Mouse (Mus musculus) heart, adult 18-20 months (tissue): ENCODE data around the gene Psd. TPM values are rescaled to one million over a fixed set of nuclear protein-coding genes. Genes with fewer than 3 reads are reported as not detected.
A peak's percentile ranks its signal among the peaks of the same experiment; 100 is the strongest.

Source experiments
- DNase-seq, 2 experiments: peaks; one replicate each; pipeline ENCODE4 v3.0.0; 2021 to 2022; ENCODE audit warnings: mixed read lengths in 1 of 2
- total RNA-seq, 2 experiments: library from RNA; stranded (reverse); gene quantifications; 2 replicates each; pipeline ENCODE4 v1.2.3; 2021

The Psd gene
- total RNA-seq, 2 experiments from 2014 or later, result 0.51 to 0.60 TPM

DNA sequence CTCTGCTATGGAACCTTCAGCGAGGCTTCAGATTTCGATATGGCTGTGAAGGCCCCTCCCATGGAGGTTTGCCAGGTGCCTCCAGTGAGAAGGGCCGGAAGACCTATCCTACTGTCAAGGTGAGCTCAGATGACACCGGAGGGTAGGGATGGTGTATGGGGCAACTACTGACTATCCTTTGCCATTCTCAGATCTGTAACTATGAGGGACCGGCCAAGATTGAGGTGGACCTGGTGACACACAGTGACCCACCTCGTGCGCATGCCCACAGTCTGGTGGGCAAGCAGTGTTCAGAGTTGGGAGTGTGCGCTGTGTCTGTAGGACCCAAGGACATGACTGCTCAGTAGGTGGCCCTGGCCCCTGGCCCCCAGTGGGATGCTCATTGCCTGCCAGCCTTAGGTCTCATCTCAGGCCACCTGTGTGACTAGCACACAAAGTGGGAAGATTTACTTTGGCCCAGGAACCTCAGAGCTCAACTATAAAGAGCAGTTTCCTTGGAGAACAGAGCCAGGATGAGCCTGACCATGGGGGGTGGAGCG lies 20.1 kb downstream of the Psd start:
- DNase-seq, result no peak

GRCm38 (mm10) chr19:46306268-46306610 lies 20.7 kb downstream of the Psd start:
- no peak for DNase-seq

DNA sequence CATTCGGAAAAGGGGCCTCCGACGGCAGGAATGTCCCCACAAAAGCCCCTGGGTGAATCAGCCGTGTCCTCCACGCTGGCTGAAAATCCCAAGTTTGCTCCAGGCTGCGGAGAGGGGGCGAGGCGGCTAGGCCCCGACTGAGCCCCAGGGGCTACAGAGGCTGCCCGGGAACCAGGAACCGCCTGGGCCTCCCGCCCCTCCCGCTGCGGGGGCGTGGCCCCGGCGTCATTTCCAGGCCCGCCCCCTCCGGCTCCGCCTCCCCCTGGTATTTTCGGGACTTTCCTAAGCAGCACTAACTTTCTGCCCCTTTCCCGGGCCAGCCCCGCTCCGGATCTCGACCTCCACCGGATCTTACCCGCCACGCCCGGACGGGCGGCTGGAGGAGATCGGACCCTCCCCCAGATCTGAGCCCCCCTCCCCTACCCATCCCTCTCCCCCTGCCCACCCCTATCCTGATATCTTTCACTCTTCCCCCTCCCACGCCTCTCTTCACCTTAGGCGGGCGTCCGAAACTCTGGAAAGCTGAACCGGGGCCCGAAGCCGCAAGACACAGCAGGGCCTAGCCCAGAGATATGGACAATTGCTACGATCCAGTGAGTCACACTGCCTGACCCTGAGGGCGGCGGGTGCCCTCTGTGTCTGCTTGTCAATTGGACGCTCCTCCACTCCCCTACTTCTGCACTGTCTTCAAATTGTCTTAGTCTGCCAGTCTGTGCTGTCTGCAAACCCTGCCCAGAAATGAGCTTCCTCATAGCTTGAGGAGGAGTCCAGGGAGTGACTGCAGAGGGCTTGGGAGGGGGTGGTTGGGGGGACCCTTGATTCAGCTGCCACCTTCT lies 21.3 kb downstream of the Psd start:
- DNase-seq, result peak; percentile 92 to 94

- no peak for DNase-seq
Observed at GRCm38 (mm10) chr19:46304908-46305333, 22.0 kb downstream of the Psd start.

DNA sequence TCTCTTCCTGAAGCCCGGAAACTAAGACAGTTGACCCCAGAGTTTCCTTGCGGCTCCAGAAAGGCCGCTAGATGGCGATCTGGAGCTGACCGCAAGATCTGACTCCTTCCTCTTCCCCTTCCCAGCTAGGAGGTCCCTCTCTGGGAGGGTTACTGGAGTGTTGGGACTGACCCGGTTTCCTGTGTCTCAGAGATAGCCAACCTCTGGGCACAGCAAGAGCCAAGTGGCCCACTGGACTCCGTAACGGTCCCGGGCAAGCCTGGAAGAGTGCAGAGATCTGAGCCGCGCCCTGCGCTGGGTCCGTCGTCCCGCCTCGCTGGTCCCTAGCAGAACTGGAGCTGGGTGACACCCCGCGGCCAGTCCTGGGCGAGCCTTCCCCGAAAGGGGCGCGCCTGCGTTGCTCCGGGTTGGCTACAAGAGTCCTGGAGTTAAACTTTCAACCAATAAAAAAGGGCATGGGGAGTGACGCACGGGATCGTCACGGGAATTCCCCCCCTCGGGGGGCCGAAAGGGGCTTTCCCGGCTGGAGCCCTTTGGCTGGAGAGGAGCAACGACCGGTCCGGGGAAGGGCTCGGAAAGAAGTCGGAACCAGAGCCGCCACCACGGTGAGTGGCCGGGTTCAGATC lies 22.6 kb downstream of the Psd start, which contains the start of gene Nfkb2:
Gene Nfkb2 (plus strand): TSS at position 105 of the 626 bp plus-strand sequence.
- peak; percentile 96 to 99 for DNase-seq

GRCm38 (mm10) chr19:46303251-46304215 lies 23.4 kb downstream of the Psd start:
- DNase-seq, result no peak

- no peak for DNase-seq
Observed at GRCm38 (mm10) chr19:46302551-46302950, 24.4 kb downstream of the Psd start.

- no peak for DNase-seq
Observed at GRCm38 (mm10) chr19:46300294-46301045, 26.5 kb downstream of the Psd start.

- DNase-seq, result no peak
Observed at GRCm38 (mm10) chr19:46296938-46297337, 30.0 kb downstream of the Psd start.

DNA sequence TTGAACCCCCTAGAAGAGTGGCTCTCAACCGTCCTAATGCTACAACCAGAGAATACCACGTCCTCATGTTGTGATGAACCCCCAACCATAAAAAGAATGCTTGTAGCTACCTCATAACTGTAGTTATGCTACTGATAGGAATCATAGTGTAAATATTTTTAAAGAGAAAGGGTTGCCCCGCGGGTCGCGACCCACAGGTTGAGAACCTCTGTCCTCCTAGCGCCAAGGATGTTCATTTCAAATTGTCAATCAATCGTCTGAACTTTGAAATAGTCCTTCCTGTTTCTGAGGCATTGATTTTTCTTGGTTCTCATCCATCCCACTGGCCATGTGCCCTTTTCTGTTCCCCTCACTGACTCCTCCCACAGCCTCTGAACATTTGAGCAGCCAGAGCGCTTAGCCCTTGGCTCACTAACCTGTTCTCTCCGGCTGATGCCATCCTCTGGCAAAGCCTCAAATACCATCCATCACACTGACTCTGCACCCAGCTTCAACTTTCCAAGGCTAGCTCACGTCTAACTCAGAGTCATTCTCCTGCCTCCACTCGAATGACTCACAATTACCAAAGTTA lies 36.3 kb downstream of the Psd start:
- DNase-seq, result no peak

DNA sequence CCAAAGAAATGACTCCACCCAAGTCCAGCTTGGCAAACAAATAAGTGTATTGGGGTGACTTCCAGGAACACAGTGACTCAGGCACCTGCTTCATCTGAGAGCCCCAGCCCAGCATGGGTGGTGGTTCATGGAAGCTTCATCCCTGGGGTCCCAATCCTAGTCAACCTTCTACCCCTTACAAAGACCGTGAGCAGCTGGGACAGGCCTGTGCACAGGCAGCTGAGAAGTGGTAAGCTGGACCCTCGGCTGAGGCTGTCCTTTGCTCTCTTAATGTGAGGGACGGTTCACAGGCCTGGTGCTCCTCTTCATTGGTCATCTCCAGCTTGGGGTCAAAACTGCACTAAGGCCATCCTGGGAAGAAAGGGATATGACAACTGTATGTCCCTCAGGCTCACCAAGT lies 39.4 kb downstream of the Psd start:
- DNase-seq, result no peak

DNA sequence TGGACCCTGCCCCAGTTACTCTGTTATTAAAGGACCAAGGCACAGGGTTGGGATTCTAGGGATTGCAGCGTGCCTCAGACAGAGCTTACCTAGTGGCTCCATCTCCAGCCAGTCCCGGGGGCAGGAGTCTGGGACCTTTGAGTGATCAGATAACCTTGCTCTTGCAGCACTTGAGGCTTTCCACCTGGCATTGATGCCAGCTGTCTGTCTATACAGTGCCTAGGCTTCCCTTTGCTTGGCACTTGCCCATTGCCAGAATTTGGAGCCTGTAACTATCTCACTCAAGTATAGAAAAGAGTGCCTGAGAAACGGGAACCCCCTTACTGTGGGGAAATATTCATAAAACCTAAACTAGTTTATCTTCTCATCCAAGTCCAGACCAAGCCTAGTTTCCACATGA lies 40.0 kb downstream of the Psd start:
- DNase-seq, result no peak

- peak; percentile 34 to 51 for DNase-seq
Observed at GRCm38 (mm10) chr19:46286047-46286446, 40.9 kb downstream of the Psd start.

GRCm38 (mm10) chr19:46285631-46286030 lies 41.3 kb downstream of the Psd start:
- DNase-seq, result no peak

DNA sequence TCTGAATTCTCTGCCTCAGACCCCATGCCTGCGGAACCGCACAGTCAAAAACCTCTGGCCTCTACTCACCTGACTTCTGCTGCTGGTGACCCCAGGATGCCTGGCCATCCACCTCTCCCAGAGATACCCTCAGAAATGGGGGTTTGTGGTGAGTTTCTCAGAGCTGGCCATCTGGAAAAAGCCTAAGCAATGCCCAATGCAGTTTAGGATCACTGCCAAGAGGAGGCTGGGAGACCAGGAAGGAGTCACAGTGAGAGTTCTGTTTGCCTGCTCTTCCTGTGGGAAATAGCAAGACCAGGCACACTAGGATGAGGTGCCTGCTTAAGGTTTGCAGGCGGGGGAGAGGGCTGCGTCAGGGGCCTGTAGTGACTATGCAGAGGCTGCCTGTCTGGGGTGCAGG lies 42.3 kb downstream of the Psd start:
- no peak for DNase-seq

DNA sequence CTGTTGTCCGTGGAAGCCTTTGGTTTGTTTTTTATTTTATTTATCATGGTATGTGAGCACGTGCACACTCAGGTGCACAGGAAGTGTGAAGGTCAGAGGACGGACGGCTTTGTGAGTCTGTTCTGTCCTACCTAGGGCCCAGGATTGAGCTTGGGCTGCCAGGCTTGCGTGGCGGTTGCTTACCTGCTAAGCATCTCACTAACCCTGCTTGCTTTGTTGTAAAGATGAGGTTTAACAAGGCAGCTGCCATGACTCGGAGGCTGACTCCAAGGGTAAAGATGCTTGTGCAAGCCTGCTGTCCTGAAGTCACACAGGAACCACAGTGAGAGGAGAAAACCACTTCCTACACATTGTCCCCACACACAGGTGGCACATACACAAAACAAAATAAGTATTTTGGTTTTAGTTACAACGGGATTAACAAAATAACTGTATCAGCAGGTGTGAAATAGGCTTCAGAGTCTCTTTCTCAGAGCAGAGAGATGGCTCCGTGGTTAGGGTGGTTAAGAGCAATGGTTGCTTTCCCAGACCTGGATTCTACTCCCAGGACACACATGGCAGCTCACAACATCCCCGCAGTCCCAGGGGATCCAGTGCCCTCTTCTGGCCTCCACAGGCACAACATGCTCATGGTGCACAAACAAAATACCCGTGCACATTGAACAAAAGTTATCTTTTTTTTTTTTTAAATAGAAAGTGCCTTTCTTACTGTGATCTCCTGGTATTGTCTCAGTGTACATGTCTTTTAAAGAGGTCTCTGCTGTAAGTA lies 44.7 kb downstream of the Psd start:
- DNase-seq, result no peak

GRCm38 (mm10) chr19:46275307-46275706 lies 51.6 kb downstream of the Psd start:
- DNase-seq, result peak in 1 of 2 experiments; percentile 29

GRCm38 (mm10) chr19:46264762-46265161 lies 62.2 kb downstream of the Psd start:
- DNase-seq, result no peak
